ENCODE assay signal across 18 mouse cellular contexts in genomic region chr9:67003656-67004055, GRCm38 (mm10). TPM values are rescaled to one million over a fixed set of nuclear protein-coding genes. Genes with fewer than 3 reads are reported as not detected.
DNase-seq lines count a peak whose midpoint lies in the region; ATAC-seq and TF ChIP-seq lines count a peak whose summit lies in the region.
"Had no signal": no experiment of that assay in that cellular context is flagged by ENCODE, and none has a peak within 500 bp of the region (broad histone marks: within the 10 kb centered on the region; RNA-seq: fewer than 3 reads in every experiment).

No protein-coding gene starts in this region.

- H3K27me3 ChIP-seq in heart, embryonic 10.5 days (ENCODE audit: insufficient read depth, poor library complexity, severe bottlenecking), result no peaks in the 10 kb centered on the region
- H3K27me3 ChIP-seq: embryonic facial prominence, embryonic 12.5 days; forebrain, embryonic 15.5 days; heart, embryonic 15.5 days had no signal

- WGBS in heart, embryonic 10.5 days, result 53% methylated on average over 4 of the region's 4 CpGs
- WGBS in olfactory bulb, adult 2 months, result 71% methylated on average over 4 of the region's 4 CpGs

- no peak for TF ChIP-seq CTCF in olfactory bulb, adult 2 months (IDR thresholded peaks at IDR 0.05; ENCODE audit: insufficient read depth, low read depth, low read length)

- TF ChIP-seq POLR2A in olfactory bulb, adult 2 months (IDR thresholded peaks at IDR 0.05; ENCODE audit: insufficient read depth, low read depth, low read length), result no peak

- no peak overlapping the region for H3K4me3 ChIP-seq in heart, embryonic 10.5 days
- H3K4me3 ChIP-seq in olfactory bulb, adult 2 months (ENCODE audit: insufficient read depth, low read depth, low read length), result no peak overlapping the region
- H3K4me3 ChIP-seq: embryonic facial prominence, embryonic 12.5 days; forebrain, embryonic 15.5 days; heart, embryonic 15.5 days had no signal

- 0 out of 2 replicates have a peak overlapping the region, but pooled peaks have one; percentile 36 for H3K27ac ChIP-seq in heart, embryonic 10.5 days
- 0 out of 2 replicates have a peak overlapping the region, but pooled peaks have one; percentile 28 for H3K27ac ChIP-seq in olfactory bulb, adult 2 months (ENCODE audit: insufficient read depth, low read depth, low read length)
- H3K27ac ChIP-seq: embryonic facial prominence, embryonic 12.5 days; forebrain, embryonic 15.5 days; heart, embryonic 15.5 days; hindbrain, embryonic 14.5 days had no signal

- H3K36me3 ChIP-seq in heart, embryonic 10.5 days, result no peaks in the 10 kb centered on the region
- H3K36me3 ChIP-seq: embryonic facial prominence, embryonic 12.5 days; forebrain, embryonic 15.5 days; heart, embryonic 15.5 days had no signal

- ATAC-seq in cerebellum, adult (ENCODE audit: insufficient number of reproducible peaks, low FRiP score, low TSS enrichment), result no peak
- ATAC-seq: forebrain, embryonic 15.5 days; intestine, embryonic 16.5 days had no signal

- no peaks in the 10 kb centered on the region for H3K9me3 ChIP-seq in heart, embryonic 10.5 days
- H3K9me3 ChIP-seq: embryonic facial prominence, embryonic 12.5 days; forebrain, embryonic 15.5 days; heart, embryonic 15.5 days had no signal

- H3K4me1 ChIP-seq in heart, embryonic 10.5 days, result peaks cover 30% of the 10 kb centered on the region
- H3K4me1 ChIP-seq in olfactory bulb, adult 2 months (ENCODE audit: control insufficient read depth, insufficient read depth, low read length), result peaks cover 7% of the 10 kb centered on the region
- H3K4me1 ChIP-seq: forebrain, embryonic 15.5 days had no signal

- DNase-seq in heart, embryonic 10.5 days (ENCODE audit: low spot score), result no peak
- DNase-seq in heart, adult 11 months, result no peak
- DNase-seq in kidney, postnatal 14 days, result peak; percentile 24
- no peak for DNase-seq in kidney, postnatal 36 days
- no peak for DNase-seq in MN1 (ENCODE audit: low spot score)
- DNase-seq: cerebellum, adult 11-12 months; cerebellum, adult 9-10 months; cerebellum, postnatal 25 days; gastrocnemius, postnatal 36 days; heart, adult 18-20 months; heart, postnatal 14 days had no signal

RNA-seq across cellular contexts. Expression of gene Lactb, which starts 28.4 kb away (rescaled TPM):
- polyA plus RNA-seq in heart, embryonic 10.5 days (2016; fragmentation: Nextera tagmentation; extraction: Ambion mirVana), result 10.1 and 11.4 TPM in 2 replicates
- polyA plus RNA-seq in olfactory bulb, adult 2 months (2012; ENCODE audit: insufficient read depth, insufficient read length, low replicate concordance, missing spikeins), result not detected in 2 replicates

RNA-seq across cellular contexts. Expression of gene Tpm1, which starts 45.5 kb away (rescaled TPM):
- 2,990 and 4,096 TPM in 2 replicates for polyA plus RNA-seq in heart, embryonic 10.5 days (2016; fragmentation: Nextera tagmentation; extraction: Ambion mirVana)
- not detected in 2 replicates for polyA plus RNA-seq in olfactory bulb, adult 2 months (2012; ENCODE audit: insufficient read depth, insufficient read length, low replicate concordance, missing spikeins)

RNA-seq across cellular contexts. Expression of gene Rps27l, which starts 57.8 kb away (rescaled TPM):
- polyA plus RNA-seq in heart, embryonic 10.5 days (2016; fragmentation: Nextera tagmentation; extraction: Ambion mirVana), result 626 and 705 TPM in 2 replicates
- not detected in 2 replicates for polyA plus RNA-seq in olfactory bulb, adult 2 months (2012; ENCODE audit: insufficient read depth, insufficient read length, low replicate concordance, missing spikeins)

Comparison
In these comparisons a context has a peak if more than half of its experiments do, and no peak if none do; other contexts are left out.
1. RNA of gene Lactb, which starts 28.4 kb away (polyA plus RNA-seq): 10.1 to 11.4 TPM in heart, embryonic 10.5 days; not detected in olfactory bulb, adult 2 months; every median in the first group is over 10 times any median in the second.
2. RNA of gene Tpm1, which starts 45.5 kb away (polyA plus RNA-seq): 2,990 to 4,096 TPM in heart, embryonic 10.5 days; not detected in olfactory bulb, adult 2 months; every median in the first group is over 10 times any median in the second.
3. RNA of gene Rps27l, which starts 57.8 kb away (polyA plus RNA-seq): 626 to 705 TPM in heart, embryonic 10.5 days; not detected in olfactory bulb, adult 2 months; every median in the first group is over 100 times any median in the second.